Mouse (Mus musculus): ENCODE data around the gene Ndrg2.

The Ndrg2 gene

DNA sequence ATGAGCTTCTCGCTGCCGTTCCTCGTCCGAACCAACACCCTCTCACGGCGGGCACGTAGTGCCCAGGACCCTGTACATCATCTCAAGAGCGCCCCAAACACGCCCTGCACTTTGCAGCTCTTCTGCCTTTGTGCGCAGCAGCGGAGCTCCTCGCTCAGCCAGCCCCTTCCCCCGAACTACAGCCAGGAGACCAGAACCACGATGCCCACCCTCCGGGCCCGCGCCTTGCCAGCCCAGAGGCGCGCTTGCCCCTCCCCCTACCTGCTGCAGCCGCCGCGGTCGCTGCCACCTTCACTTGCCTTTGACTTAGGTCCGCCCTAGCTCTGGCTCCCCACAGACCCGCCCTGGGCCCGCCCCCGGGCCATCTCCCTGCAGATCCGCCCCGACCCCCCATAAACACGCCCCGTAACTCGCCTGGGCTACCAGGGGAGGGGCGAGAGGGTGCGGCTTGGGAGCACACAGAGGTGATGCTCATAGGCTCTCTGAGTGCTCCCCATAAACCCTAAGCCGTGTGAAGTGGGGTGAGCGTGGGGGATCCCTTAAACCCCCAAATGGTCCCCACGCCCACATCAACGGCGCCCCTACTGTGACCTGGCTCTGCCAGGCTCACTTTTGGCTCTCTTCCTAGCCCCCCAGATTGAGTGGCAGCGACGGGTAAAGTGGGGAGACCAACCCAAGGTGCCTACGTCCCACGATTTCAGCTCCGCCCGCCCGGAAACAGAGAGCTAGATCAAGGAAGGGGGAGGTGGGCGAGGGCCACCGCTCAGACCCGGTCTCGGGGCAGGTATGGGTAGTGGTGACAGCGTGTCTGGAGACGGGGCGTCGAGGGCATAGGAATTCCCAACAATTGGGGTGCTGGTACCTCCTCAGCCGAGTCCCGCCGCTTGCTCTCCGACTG is 647 bp downstream of the Ndrg2 start:
- peak; percentile 91 for DNase-seq (ENCODE audit: low read depth, low spot score)

DNA sequence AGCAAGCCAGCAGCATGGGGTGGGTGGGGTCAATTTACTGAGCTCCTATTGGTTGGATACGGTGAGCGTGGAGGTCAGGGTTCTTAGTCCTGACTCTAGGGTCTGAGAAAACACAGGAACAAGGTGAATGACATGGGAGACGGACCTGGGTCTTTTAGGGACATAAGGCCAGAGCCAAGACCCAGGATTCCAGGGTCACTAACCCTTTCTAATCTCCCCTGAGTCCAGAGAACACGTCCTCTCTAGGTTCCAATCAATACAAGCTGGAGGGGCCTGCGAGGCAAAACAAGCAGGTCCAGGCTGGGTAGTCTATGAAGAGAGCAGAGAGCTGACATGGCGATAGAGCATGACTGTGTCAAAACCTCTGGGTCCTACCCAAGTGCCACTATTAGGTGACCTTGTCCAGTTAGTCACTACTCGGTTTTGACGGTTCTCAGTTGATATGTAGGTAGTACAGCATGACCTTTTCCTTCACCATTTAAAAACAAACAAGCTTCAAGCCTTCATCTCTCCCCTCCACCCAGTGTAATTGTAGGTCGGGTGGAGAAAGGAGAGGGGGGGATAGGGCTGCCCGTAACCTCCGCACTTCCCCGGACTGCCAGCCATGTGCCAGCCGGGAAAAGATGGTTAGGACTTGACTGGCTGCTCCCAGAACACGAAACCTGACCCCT is 1.4 kb downstream of the Ndrg2 start:
- DNase-seq (ENCODE audit: low read depth, low spot score), result no peak

DNA sequence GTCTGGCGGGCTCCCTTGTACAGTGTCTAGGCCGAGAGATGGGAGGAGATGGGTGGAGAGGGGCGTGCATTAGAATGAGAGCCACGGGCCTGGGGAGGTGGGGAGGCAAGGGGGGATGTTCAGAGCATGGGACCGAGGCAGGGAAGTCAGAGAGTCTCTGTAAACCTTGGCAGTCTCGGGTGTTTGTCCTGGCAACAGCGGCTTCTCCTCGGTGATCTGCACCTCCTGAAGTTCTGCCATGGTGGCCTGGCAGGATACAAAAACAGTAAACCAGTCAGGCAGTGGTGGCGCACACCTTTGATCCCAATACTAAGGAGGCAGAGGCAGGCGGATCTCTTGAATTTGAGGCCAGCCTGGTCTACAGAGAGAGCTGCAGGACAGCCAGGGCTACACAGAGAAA is 2.7 kb downstream of the Ndrg2 start:
- no peak for DNase-seq (ENCODE audit: low read depth, low spot score)

DNA sequence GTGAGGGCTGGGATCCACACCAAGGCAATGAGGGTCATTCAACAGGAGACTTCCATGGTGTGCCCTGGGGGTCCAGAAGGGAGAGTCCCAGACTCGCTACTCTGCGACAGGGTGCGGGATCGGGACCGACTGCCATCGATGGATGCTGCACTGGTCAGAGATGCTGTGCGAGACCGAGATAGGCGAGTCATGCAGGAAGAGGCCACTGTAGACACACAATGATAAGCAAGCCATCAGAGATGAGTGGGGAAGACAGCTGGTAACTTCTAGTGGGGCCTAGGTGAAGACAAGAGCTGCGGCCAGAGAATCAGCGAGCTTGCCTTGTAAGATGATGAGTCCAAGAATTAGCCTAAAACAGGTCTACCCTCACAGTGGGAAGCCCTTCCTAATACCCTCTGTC is 7.9 kb downstream of the Ndrg2 start:
- no peak for DNase-seq (ENCODE audit: low read depth, low spot score)

DNA sequence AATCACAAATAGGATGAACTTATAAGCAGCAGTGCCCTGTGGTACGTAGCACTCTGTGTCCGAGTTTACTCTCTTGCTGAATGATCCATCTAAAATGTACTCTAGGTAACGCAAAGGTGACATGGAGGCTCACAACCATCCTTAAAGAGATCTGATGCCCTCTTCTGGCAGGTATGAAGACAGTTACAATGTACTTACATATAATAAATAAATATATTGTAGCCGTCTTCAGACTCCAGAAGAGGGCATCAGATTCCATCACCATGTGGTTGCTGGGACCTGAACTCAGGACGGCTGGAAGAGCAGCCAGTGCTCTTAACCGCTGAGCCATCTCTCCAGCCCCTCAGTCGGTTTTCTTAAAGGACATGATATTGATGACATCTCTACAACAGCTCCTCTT is 9.3 kb downstream of the Ndrg2 start:
- DNase-seq (ENCODE audit: low read depth, low spot score), result peak; percentile 47

DNA sequence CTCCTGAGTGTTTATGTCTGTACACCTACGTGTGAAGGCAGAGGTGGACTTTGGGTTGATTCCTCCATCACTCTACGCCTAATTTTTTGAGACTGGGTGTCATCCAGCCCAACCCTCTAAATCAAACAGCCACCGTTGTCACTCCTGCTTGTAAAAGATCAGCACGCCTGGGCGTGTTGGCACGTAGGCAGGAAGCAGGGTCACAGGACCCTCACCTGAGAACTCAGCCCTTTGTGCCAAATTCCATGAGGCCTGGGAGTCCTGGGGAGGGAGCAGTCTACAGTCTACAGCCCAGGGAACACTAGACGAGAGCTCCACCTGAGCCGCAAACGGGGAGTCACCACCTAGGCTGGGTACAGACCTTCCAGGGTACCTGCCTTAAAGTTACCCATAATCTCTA is 10.2 kb downstream of the Ndrg2 start:
- DNase-seq (ENCODE audit: low read depth, low spot score), result no peak

DNA sequence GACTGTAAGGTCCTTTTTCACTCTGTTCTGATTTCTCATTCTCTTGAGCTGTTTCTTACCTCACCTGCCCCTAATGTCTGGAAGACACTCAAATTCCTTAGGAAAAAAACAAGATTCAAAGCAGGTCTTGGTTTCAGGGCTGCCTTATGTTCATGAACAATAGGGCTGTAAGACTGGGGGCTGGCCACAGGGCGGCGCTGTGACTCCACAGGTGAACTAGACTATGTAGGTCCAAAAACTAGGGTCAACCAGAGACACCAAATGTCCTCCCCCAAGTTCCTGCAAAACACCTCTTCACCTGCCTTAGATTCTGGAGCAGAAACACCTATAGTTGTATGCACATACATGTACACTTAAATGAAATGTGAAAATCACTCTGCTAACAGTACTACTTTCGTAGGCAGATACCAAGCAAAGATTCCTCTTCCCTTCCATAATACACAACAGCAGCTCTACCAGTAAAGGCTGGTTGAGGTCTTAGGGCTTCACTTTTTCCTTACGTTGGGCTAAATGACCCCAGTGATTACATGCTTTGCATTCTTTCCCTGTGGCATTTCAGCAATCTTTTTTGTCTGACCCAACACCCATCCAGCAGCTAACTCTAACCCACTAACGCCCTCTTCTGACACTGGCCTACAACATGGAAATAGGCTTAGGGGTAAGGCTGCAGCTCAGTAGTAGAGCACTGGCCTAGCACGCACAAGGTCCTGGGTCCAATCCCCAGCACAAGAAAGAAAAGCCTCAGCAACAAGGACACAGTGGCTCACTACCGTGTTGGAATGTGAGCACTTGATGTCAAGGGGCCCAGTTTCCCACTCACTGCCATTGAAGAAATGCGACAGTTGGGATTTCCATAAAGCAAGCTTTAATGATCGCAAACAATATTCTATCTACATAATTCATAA is 10.9 kb downstream of the Ndrg2 start:
- peak; percentile 72 for DNase-seq (ENCODE audit: low read depth, low spot score)

DNA sequence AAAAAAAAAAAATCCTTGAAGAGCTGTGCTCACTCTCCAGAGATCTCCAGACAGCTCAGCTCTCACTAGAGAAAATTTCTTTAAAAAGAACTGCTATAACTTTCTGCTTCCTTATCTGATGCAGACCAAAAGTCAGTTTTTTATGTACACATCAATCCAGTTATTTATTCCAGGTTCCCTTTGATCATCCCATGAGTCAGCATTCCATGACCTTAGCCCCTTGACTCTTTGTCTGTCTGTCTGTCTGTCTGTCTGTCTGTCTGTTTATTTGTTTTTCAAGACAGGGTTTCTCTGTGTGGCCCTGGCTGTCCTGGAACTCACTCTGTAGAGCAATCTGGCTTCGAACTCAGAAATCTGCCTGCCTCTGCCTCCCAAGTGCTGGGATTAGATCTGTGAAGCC is 14.6 kb downstream of the Ndrg2 start:
- DNase-seq (ENCODE audit: low read depth, low spot score), result peak; percentile 1

DNA sequence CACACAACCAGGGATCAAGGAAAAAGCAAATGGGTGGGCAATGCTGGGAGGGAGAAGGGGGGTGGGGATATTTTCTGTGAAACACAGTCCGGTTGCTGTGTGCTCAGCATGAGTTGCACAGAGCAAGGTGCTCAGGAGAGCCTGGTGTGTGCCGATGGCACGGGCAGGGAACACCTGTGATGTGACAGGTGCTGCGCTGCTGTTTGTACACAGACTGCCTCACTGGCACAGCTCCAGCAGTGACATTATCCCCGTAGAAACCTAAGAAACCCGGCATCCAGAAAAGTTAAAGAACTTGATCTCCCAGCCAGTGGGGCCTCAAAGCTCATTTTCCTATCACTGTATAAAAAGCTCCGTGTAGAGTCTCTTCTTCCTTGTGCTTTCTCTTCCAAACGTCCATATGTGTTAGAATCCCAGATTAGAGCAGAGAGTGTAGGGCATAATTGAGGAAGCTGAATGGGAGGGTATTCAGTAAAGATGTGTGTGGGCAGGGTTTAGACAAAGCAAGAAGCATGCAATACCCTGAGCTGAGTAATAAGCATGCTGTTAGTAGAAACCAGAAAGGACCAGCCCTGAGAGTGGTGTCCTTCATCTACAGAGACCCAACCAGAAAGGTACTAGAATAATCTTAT is 17.3 kb downstream of the Ndrg2 start:
- no peak for DNase-seq (ENCODE audit: low read depth, low spot score)

DNA sequence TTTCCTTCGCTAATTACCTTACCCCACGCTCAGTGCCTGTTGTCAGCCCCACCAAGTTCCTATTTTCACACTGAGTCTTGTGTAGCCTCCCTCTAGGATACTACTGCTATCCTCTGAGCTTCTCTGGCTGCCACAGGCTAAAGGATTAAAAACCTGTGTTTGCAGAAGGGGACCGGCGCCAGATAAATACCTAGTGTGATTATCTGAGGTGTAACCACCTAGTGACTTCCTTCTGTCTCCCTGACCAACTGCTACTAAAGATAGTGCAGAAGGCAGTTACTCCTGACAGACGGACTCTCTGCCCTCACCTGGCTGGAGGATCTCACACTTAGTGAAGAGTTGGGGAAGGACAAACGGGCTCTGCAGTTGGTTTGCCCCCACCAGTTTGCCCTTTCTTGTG is 17.9 kb downstream of the Ndrg2 start:
- no peak for DNase-seq (ENCODE audit: low read depth, low spot score)

DNA sequence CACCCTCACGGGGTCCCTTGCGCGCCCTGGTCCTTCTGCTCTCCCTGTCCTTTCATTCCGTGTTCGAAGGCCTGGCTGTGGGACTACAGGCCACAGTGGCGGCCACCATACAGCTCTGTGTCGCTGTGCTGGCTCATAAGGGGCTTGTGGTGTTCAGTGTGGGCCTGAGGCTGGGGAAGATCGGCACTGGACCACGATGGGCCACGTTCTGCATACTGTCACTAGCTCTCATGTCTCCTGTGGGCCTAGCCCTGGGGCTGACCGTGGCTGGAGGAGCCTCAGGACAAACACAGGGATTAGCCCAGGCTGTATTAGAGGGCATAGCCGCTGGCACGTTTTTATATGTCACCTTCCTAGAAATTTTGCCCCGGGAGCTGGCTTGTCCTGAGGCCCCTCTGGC is 18.9 kb downstream of the Ndrg2 start:
- DNase-seq (ENCODE audit: low read depth, low spot score), result no peak

DNA sequence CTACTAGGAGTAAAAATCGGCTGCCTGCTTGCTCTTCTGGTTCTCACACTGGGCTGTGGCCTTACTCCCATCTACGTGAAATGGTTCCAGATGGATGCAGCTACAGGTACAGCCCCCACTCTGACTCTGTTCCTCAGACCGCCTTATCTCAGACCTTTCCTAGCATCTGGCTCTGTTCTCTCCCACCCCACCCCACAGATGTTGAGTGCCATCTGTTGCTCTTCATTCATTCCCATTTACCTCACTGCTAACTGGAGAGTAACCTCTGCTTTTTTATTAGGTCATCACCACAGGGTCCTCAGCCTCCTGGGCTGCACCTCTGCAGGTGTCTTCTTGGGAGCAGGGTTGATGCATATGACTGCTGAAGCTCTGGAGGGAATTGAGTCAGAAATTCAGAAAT is 20.1 kb downstream of the Ndrg2 start:
- DNase-seq (ENCODE audit: low read depth, low spot score), result no peak

DNA sequence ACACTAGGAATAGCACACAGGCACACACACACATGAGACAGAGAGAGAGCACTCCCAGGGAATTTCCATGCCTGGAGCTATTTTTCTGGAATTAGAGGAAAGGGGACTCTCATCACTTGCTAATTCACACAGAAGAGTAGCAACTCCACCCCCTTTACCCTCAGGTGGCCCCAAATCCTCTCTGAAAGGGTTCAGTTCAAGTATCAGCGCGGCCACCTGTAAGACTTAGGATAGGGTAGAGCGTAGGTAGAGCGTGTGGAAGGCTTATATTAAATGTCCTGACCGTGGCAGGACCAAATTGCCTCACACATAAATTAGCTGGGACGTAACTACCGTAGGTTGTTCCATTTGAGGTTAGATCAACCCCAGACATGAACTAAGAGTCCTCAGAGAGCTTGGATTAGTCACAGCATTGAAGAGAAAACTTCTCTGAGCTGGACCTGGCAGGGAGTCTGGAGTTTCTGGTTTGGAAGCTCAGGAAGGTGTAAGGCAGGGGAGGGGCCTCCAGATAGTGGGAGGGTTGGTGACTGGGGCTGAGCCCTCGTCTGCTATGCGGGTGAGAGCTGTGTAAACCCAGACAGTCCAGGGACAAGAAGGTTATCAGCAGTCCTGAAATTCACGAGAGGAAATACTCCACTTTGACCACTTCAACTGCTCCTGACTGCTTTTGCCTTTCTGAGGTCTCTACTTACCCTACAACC is 20.7 kb downstream of the Ndrg2 start:
- DNase-seq (ENCODE audit: low read depth, low spot score), result peak; percentile 68

DNA sequence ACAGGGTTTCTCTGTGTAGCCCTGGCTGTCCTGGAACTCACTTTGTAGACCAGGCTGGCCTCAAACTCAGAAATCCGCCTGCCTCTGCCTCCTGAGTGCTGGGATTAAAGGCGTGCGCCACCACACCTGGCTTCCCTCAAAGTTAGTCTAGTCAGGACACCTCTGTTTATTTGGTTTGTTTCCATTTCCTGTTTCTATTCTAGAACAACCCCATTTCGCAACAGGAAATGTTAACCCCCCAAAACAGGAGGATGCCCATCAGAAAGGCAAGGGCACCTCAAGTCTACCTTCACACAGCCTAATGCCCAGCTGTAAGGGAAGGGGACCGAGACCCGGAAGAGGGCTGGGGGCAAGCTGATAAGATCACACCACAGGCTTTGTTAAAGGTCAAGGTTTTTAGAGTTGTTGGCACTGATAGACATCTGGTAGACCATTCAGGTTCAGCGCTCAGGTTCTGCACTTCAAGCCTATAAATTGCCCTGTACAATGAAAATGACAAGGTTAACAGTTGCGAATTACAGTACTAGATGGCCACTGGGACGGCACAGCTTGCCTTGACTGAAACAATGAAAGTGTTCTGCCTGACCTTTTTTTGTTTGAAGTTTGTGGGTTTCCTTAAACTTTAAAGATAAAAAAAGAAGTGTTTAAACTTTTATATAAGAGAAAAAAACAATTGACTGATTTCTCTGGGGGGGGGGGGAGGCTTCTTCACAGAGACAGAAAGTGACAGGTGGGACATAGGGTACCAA is 21.6 kb downstream of the Ndrg2 start, which contains the start of gene Slc39a2:
Slc39a2 (plus strand) TSS at position 699 of the 749 bp plus-strand sequence.
- peak; percentile 66 for DNase-seq (ENCODE audit: low read depth, low spot score)

DNA sequence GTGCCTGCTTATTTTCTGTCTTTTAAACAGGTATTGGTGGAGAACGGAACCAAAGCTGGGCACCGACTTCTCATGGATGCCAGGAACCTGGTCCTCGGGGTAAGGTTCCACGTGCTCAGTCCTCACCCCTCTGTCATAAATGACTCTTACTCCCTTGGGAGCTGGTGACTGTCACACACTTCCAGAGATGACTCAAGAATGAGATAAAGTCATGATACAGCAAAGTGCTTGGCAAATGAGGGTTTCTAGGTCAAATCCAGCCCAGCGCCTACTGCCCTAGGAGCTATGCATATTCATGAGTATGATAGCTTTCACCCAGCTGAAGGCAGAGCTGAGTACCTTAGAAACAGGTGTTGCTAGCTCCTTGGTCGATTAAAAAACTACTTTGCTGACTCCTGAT is 24.1 kb downstream of the Ndrg2 start:
- no peak for DNase-seq (ENCODE audit: low read depth, low spot score)

DNA sequence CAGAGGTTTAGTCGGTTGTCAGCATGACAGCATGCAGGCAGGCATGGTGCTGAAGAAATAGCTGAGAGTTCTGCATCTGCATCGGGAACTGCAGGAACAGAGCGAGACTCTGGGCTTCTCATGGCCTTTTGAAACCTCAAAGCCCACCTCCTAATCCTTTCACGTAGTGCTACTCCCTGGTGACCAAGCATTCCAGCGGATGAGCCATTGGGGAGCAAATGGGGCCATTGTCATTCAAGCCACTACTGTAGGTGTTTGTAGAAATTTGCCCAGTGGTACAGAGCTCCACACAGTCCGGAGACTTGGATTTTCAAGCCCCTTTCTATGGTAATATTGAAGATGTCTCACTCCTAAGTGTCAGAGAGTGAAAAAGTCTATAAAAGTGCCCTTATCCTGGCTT is 27.9 kb downstream of the Ndrg2 start:
- DNase-seq (ENCODE audit: low read depth, low spot score), result peak; percentile 73

DNA sequence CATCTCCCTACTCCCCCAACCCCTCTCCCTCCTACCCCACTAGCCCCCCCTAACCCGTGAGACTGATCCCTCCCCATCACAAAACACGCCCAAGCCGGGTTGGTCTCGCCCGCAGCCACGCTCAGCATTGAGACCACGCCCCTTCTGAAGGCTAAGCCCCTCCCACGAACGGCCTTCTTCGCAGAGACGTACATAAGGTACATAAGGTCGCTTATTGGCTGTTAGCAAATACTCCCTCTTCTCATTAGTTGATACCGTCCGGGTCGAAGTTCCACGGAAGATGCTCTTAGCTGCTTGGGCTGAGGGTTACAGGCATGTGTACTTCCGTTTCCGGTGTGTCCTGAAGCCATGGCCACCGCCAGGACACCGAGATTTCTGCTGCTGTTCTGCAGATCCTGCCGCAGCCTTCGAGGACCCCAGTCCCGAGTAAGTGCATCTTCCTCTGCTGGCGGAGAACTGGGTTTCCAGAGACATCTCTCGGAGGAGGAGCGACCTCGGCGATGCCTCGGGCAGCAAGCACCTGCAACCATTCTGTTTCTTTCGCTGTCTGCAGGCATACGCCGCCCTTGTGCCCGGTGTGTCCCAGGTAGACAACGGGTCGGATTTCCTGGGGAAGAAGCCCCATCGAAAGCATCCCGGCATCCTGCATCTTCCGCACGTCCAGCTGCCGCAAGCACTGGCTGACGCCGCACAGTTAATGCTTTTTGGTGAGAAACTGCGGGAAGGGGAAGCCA is 29.2 kb downstream of the Ndrg2 start, which contains the start of gene Mettl17:
Mettl17 (plus strand) TSS at position 245 of the 734 bp plus-strand sequence.
- peak; percentile 99 for DNase-seq (ENCODE audit: low read depth, low spot score)

DNA sequence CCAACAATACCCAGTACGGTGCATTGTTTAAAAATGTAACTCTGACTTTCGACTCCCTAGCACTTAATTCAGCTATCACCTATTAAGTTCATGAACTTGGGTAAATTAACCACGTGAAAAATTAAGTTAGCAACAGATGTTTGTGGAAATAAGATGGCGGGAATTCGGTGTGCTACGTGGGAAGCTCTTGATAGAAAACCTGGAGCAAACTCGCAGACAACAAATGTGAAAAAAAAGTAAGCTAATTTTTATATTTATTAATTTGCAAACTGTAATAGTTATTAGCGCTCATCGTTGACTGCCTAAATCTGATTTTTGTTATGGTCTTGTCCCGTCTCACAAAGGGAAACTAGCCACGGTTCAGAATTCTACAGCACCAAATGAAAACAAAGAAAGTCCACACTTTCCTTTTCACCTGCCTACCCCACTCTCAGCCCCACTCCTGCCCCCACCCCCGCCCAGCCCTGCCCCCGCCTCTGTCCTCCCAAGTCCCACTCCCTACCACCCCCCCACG is 29.9 kb downstream of the Ndrg2 start:
- DNase-seq (ENCODE audit: low read depth, low spot score), result peak; percentile 58

DNA sequence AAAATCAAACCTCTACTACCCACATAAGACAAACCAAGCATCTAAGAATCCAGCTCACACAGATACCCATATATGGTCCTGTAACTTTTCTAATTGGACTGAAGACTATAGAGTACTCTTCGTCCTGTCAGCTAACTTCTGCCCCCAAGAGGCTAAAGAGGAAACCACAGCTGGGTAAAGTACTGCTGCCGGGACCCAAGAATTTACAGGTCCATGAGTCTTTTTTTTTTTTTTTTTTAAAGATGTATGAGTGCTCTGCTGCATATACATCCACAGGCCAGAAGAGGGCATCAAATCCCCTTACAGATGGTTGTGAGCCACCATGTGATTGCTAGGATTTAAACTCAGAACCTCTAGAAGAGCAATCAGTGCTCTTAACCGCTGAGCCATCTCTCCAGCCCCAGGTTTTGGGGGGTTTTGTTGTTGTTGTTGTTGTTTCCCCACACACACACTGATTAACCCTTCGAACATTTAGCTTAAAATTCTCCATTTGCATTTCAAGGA is 30.4 kb downstream of the Ndrg2 start:
- peak; percentile 94 for DNase-seq (ENCODE audit: low read depth, low spot score)

Measured in R1 (cell line).